Mouse (Mus musculus): Measurements from ENCODE around the gene Vwce.

Vwce gene

DNA sequence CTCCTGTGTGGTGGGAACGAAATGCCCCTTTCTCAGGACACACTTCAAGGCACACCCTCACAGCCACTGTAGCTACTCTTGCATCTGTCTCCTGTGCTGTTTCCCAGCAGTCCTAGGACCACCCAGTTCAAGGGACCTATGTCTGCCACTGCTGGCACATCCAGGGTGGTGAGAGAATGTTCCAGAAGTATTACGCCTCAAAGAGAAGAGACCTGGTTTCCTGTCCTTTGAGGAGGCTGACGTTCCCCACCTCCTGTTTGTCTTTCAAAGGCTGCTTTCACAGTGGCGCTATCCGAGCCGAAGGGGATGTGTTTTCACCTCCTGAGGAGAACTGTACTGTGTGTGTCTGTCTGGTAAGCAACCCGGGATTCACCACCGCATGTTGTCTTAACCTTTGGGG is 14.1 kb downstream of the Vwce start:
- DNase-seq: no peak

DNA sequence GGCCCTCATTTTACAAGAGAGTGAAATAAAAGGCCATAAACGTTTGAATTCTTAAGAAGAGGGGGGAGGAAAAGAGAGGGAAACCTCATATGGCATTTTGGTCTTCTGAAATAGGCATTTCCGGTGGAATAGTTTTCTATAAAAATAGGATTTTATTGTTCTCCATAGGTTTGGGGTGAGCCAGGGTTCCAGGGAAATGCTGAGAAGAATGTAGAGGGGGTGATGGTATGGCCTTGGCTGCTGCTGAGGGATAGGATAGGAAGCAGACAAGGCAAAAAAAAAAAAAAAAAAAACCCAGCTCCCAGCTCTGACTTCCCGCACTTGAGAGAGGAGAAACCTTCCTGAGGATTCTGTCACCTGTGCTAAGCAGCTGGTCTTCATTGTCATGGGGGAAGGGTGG is 22.0 kb downstream of the Vwce start:
- DNase-seq: no peak

DNA sequence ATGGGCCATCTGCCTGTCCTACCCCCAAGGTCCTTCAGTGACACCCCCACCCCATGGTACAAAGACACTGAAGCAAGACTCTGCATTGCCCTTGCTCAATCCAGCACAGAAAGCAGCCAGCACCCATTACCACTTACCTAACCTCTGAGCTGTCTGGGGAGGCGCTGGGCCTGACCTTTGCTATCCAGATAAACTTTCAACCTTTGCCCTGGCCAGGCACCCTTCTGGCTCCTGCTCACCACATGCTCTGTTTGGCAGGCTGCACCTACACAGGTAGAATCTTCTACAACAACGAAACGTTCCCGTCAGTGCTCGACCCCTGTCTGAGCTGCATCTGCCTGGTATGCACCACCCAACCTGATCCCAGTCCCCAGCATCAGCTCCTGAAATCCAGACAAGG is 23.7 kb downstream of the Vwce start:
- peak; percentile 47 for DNase-seq

DNA sequence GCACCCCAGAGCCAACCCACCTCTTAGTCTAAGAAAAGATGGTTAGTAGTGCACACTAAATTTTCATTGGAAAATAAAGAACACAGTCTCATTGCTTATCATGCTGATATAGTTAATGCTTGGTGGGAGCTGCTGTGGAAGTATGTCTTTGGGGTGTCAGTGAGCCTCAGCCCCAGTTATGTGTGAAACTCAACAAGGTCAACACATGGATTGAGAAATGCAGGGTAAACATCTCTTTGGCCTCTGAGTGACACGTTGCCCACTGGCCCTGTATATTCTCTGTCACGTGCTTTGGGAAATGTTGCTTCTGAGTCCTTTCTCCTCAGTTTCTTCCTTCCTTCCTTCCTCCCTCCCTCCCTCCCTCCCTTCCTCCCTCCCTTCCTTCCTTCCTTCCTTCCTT is 24.4 kb downstream of the Vwce start:
- no peak for DNase-seq

DNA sequence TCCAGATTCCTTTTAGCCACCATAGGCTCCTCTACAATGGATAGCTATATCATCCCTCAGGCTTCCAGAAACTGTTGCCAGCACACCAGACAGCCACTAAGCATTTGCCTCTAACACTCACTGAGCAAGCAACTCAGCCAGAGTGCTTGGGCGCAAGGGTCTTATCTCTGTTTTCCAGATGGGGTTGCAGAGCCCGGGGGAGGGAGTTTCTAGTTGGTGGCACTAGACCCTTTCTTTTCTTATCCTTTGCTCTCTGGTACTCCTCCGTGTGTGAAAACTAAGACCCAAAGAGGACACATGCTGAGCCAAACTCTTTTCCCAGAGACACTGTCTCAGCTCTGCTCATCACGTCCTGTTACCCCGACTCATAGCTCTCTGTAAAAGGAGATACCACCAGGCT is 27.4 kb downstream of the Vwce start:
- peak; percentile 89 for DNase-seq

DNA sequence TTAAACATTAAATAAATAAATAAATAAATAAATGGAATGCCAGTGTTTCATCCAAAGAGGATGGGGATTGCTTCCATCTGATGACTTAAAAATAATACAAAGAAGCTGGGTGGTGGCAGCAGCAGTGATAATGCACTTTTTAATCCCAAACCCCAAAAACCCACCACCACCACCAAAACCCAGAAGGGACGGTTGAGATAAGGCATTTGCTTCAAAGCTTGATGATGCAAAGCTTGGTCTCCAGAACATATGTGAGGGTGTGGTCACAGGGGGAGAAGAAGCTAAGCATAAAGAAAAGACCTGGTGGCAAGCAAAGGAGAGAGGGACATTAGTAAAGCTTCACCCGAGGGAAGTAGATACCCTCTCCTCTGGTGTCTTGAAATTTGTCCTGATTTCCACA is 27.9 kb downstream of the Vwce start:
- DNase-seq: peak; percentile 72

DNA sequence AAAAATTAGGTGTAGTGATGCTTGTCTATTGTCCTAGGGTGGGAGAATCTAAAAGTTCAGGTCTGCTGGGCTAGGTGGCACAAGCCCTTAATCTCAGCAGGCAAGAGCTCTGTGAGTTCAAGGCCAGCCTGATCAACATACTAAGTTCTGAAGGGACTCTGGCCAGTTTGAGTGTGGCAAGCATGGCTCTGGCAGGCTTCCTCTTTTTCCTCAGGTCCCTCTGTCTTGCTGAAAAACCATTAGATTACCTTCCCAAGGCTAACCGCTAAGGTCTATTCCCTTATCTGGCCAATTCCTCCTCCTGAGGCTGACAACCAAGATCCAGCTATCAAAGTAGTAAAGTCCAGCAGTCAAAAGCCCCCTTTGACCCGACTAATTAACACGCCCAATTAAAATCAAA is 28.7 kb downstream of the Vwce start:
- DNase-seq: no peak

DNA sequence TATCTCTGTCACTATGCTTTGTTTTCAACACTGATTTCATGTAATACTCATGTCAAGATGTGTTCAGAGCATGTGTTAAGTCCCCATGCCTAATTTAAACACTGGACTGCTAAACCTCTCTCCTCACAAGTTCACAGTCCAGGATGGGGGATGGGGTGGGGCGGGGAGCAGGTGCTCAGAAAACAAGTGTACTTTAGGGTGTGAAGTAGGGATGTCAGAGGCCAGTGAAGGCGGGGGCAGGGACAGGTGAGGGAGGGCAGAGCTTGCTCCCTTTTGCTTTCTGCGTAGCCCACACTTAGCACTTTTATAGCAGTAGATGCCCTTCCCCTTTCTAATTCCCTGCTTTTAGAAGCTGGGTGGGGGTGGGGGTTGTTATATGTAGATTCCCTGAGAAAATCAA is 31.1 kb downstream of the Vwce start:
- DNase-seq: no peak

DNA sequence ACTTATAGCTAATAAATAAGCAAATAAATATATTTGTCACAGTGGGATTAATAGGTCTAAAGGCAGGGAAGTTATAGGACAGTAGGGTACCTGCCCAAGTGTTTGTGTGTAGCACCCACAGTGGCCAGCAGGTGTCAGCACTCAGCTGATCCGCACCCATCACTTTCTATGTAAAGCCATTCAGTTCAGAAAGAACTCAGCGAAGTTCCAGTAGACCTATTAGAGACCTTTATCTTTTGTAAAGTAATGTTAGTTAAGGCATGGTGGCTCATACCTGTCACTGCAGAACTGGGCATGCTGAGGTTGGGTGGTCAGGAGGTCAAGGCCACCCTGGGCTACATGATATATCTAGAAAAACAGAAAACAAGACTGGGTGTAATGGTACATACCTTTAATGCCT is 31.5 kb downstream of the Vwce start:
- DNase-seq: peak; percentile 83

DNA sequence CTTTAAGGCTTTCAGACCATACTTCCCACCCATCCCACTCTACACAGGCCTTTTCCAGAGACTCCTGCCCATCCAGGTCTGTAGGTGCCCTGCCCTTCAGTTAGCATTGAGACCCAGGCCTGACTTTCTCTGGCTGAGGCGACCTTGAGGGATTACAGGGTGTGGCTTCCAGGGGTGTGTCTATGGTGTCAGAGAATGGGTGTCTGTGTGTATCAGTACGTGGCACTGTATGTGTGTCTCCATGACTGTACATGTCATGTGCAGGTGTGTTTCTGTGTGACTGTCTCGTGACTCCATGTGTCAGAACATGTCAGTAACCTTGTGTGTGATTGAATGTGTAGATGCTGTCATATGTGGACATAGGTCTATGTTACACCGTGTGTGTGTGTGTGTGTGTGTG is 37.3 kb downstream of the Vwce start:
- no peak for DNase-seq

DNA sequence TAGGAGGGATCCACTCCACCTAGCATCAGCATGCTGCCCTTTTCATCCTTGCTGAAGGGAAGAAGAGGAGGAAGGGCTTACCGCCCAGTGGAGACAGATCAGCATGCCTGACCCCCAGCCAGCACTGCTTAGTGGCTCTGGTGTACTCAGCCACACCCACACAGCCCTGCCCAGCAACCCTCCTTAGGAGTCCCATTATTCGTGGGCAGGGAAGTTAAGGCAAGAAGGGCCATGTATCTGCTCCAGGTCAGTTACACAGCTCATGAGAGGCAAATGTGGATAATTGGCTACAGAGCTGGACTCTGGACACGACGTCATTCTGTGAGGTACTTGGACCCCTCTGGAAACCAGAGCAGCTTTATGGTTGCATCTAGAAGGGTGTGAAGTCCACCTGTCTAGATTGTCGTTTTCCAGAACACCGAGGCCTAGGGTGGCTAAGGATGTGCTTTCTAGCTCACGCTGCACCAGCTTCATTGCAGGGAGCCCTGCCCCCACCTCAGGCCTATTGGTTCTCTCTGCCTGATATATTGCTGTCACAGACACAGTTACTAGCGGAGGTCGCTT is 37.9 kb downstream of the Vwce start:
- no peak for DNase-seq

DNA sequence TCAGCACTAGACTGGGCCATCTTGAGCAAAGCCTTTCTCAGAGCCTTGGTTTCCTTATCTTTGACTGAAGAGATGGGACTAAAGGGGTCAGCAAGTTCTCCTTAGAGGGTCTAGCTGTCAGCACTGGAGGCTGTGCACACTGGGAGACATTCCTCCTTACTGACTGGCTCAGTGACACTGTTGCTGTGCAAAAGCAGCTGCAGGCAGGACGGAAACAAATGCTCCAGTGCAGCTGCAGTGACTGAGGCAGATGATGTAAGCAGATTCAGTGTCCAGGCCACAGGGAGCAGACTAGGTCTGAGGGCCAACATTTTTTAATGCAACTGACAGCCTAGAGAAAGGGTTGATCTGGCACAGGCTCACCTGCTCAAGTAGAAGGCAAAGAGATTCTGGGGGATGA is 39.3 kb downstream of the Vwce start:
- no peak for DNase-seq

DNA sequence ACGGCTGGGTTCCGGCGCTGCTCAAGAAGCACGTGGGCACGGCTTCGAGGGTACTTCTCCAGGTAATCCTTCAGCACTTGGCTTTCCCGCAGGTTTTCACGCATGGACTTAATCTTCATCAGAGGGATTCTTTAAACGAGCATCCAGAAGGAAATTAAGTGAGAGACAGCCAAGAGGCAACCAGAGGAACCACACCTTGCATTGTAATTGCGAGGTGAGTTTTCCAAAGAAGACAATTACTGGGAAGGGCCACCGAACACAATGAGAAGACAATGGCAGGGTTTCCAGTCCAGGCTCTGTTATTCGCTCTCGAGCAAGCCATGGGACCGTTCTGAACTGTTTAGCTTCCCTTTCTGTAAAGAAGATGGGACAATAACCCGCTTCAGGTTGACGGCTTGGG is 42.6 kb downstream of the Vwce start:
- no peak for DNase-seq

DNA sequence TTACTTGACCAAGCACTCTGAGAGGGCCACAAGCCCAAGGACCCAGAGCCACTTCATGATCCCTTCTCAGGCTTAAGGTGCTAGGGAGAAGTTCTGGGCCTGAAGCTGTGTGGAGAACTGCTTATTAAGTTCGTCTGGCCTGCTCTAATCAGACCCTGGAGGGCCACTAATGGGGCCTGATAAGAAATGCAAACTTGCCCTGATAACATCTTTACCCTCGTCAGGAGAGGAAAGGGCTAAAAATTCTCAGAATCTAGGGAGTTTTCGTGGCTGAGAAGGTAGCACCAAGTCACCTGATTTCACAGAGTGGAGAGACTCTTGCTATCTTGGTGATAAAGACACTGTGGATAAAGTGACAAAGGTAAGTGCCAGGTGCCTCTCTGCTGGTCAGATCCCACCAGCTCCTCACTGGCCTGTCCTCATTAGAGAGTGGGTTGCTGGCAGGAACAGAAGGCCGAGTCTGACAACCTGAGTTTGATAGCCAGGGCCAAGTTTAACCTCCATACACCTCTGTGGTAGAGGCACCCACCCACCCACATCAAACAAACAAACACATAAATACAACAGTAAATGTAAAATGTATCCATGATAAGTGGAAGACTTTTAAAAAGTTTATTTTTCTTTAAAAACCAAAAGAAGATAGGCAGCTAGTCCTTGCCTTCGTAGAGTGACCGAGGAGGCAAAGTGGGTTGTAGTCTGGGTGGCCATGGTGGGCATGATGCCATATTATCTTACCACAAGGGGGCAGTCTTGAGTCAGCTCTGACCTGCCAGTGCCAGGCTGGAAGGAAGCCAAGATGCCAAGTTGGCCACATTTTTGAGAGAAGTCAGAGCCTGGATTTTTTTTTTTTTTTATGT is 44.1 kb downstream of the Vwce start, which contains the start of gene Pga5:
TSS of gene Pga5 (minus strand) at position 157 of the 857 bp plus-strand sequence.
- DNase-seq: peak; percentile 69

DNA sequence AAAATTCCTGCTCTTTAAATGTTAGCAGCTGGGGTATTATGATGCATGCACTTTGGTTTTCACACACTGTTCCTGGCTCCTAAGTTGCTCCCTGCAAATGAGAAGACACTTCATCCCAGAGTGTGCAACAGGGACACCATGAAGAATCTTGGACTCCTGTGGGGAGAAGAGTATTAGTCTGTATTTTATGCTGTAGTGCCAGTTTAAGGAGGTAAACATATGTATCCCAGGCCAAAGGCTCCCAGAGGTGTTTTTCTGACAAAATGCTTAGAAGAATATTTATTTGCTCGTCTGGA is 44.7 kb downstream of the Vwce start:
- no peak for DNase-seq

DNA sequence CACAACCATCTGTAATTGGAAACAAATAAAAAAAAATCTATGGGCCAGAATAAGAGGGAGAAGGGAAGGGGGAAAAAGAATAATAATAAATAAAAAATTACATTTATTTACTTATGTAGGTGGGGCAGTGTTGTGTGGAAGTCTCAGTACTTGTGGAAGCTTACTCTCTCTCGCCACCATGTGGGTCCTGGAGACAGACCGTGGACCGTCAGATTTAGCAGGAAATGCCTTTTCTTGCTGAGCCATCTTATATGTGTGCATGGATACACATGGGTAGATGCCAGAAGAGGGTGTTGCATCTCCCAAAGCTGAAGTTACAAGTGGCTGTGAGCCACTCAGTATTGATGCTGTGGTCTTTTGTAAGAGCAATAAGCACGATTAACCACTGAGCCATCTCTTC is 47.6 kb downstream of the Vwce start:
- DNase-seq: no peak

DNA sequence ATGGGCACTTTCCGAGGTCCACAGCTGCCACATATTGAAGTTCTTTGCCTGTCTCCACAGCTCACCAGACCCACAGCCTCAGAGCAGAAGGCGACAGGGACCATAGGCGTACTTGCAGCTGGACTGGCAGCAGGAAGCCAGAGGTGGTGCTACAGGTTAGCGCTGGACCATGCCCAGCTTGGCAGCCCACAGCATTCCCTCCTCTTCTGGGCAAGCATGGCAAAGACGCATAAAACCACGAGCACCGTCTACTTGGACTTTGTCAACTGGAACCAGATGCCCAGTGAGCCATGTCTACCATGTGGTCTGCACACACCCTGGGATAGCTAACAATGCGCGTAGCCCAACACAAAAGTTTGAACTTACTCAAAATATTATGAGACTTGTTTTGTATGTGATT is 51.1 kb downstream of the Vwce start:
- DNase-seq: no peak

DNA sequence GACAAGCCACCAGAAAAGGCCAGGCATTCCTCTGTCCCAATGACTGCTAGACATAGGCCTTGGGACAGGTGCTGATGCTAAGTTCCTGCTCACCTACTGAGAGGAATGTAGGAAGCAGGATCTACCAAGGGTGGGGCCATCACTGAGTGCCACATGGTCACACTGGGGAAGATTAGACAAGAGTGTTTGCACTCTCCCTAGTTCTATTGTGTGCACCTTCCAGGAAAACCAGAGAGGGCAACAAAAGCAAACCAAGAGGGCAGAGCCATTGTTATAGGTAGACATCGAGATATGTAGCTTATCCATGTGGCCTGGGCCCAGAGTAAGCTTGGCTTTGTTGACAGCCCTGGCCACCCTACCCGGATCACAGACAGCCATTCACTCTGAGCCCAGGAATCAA is 51.7 kb downstream of the Vwce start:
- no peak for DNase-seq

DNA sequence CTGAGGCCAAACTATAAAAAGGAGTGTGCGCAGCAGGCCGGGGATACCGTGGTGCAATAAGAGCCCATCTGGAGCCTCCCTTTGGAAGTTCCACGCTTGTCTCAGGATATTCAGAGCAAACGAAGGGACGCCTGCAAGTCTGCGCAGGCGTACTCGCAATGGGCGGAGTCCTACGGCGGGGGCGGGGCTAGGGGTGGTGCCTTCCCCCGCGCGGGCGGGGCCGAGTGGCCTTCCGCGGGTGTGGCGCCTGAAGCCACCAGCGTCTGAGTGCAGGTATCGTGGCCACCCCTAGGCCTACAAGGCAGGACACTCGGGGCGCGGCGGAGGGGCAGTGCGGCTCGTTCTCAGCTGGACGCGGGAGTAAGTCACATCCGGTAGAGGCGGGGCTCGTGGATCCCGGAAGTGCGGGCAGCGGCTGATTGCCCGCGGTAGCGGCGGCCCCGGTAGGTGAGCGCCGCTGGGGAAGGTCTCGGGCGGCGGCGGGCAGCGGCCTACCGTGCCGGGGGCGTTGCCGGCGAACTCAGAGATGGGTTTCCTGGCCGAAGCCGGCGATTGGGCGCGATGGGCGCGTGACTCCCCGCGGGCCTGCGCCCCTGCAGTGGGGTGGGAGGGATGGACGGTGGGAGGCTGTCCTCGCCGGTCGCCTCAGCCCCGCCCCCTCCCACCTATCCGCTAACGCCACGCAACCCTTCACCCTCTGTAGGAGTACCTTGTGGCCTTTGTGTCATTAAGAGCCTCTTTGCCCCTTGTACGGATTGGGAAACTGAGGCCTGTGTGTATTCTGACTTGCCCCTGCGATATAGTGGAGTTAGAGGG is 54.7 kb downstream of the Vwce start, which contains the start of gene Vps37c:
TSS of gene Vps37c (plus strand) at position 199 of the 816 bp plus-strand sequence.
- DNase-seq: peak; percentile 97

DNA sequence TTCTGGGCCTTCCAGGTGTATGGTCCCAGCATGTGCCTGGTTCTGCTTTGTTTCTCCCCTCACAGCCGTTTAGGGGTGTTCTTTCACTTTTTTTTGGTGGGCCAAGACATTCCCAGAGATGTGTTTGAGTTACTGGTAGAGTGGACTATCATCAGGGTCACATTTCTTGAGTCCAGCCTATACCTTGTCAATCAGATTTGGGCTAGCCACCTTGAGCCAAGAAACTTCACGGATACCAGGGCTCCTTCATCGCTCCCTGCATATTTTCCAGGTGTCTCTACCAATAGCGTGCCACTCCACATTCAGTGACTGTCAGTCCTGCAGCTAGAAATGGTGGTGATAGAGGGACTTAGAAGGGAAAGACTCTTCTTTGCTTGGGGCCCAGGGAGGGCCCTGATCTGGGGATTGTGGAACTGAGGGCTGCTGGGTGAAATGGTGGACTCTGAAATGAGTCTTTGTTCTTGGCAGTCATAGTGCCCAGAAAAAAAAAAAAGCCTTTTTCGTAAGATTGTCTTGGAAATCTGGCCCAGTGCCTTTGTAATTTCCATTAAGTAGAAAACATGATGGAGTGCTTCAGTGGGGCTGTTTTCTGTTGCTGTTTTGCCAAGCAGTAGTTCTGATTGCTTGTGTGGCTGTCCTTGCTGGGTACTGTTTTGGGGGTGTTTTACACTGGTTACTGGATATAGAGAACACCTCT is 55.6 kb downstream of the Vwce start:
- no peak for DNase-seq

DNA sequence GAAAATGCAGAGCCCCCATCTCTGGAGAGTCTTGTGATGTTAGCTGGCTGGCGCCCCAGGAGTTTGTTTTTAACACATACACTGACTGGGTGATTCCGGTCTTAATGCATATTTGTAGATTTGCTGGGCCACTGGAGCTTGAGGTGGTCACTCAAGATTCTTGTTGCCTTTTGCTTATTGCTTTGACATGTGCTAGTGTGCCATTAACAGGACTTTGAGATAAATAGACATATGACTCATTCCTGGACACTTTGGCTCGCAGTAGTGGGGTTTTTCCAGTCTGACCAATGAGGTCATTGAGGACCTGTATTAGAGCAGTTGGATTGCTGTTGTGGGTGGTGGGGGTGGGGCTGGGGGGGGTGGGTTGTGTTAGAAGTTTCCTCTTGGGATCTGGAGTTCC is 56.3 kb downstream of the Vwce start:
- no peak for DNase-seq

DNA sequence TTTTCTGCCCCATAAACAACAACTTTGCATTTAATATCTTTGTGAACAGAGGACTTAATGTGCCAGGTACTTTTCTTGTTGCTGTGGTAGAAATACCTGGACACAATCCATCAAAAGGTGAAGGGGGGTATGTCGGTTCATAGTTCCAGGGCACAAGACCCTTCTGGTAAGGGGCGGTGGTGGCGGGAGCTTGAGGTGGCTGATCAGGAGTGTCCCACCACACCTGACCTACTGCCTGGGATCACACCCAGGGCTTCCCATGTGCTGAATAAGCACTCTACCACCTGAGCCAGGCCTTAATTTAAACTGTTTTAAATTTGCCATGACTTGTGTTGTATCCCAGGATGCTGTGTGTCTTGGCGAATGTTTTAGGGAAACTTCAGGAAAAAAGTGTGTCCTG is 57.1 kb downstream of the Vwce start:
- DNase-seq: no peak

DNA sequence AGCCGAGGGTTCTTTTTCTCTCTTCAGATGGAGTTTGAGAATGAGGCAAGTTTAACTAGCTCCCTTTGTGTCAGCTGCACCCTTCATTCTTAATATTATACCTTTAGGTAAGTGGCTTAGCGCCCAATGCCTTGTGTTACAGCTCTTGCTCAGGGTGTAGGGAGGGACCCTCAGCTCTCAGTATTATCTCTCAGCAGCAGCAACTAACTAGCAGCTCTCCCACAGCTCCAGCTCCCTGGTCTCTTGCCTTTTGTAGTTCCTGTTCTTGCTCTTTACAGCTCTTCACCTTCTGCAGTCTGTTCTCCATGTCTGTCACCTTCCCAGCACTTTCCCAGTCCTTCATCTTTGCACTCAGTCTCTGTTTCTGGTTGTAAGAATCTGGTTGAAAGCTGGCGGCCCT is 57.6 kb downstream of the Vwce start:
- peak; percentile 58 for DNase-seq

Data from liver (tissue).